Mouse (Mus musculus): ENCODE measurements around the gene Emx1. TPM values are rescaled to one million over a fixed set of nuclear protein-coding genes. Genes with fewer than 3 reads are reported as not detected.
A peak's percentile ranks its signal among the peaks of the same experiment; 100 is the strongest.

Emx1 gene
- polyA plus RNA-seq, 1 experiment from 2014 or later, result 0.88 TPM

- 78% methylated on average over 2 of the region's 2 CpGs for WGBS
Observed at GRCm38 (mm10) chr6:85180036-85180435, 7.2 kb upstream of the Emx1 start.

GRCm38 (mm10) chr6:85183951-85184350, 3.3 kb upstream of the Emx1 start:
- WGBS, result 54% methylated on average over 3 of the region's 3 CpGs
- Histone ChIP-seq H3K4me3 (ENCODE audit: low read depth, low read length) (no peak overlapping the region), H3K36me3 (replicated peaks; ENCODE audit: control insufficient read depth, insufficient read depth, low read depth, low read length) (no peaks in the 10 kb centered on the region), H3K27ac (replicated peaks; ENCODE audit: low read depth, low read length) (no peak overlapping the region), H3K9me3 (replicated peaks; ENCODE audit: control insufficient read depth, low read length) (no peaks in the 10 kb centered on the region), H3K4me2 (ENCODE audit: low read depth, low read length) (no peak overlapping the region), H3K27me3 (ENCODE audit: control insufficient read depth, insufficient read depth, low read length) (peaks cover 39% of the 10 kb centered on the region), H3K9ac (replicated peaks; ENCODE audit: low read length) (no peak overlapping the region), H3K4me1 (ENCODE audit: control insufficient read depth, insufficient read depth, low read length) (peaks cover 10% of the 10 kb centered on the region; the same call in 1 of the 2 replicates)
- DNase-seq (ENCODE audit: low spot score) (no peak), ATAC-seq (replicated peaks; ENCODE audit: insufficient number of reproducible peaks, low FRiP score, low TSS enrichment, low read depth) (no peak)

More at GRCm38 (mm10) chr6:85180036-85180435, 7.2 kb upstream of the Emx1 start:
- Histone ChIP-seq H3K4me1 (ENCODE audit: control insufficient read depth, insufficient read depth, low read length) (no peaks in the 10 kb centered on the region), H3K4me3 (ENCODE audit: low read depth, low read length) (no peak overlapping the region), H3K27me3 (ENCODE audit: control insufficient read depth, insufficient read depth, low read length) (peaks cover 5% of the 10 kb centered on the region; the same call in 1 of the 2 replicates), H3K9me3 (replicated peaks; ENCODE audit: control insufficient read depth, low read length) (no peaks in the 10 kb centered on the region), H3K9ac (replicated peaks; ENCODE audit: low read length) (no peak overlapping the region), H3K4me2 (ENCODE audit: low read depth, low read length) (no peak overlapping the region), H3K27ac (replicated peaks; ENCODE audit: low read depth, low read length) (no peak overlapping the region), H3K36me3 (replicated peaks; ENCODE audit: control insufficient read depth, insufficient read depth, low read depth, low read length) (no peaks in the 10 kb centered on the region)
- ATAC-seq (replicated peaks; ENCODE audit: insufficient number of reproducible peaks, low FRiP score, low TSS enrichment, low read depth) (no peak), DNase-seq (ENCODE audit: low spot score) (no peak)

- Histone ChIP-seq H3K4me2 (ENCODE audit: low read depth, low read length) (peak overlapping the region; percentile 38; the same call in 1 of the 2 replicates), H3K4me3 (ENCODE audit: low read depth, low read length) (no peak overlapping the region), H3K9me3 (replicated peaks; ENCODE audit: control insufficient read depth, low read length) (no peaks in the 10 kb centered on the region), H3K9ac (replicated peaks; ENCODE audit: low read length) (no peak overlapping the region), H3K36me3 (replicated peaks; ENCODE audit: control insufficient read depth, insufficient read depth, low read depth, low read length) (no peaks in the 10 kb centered on the region), H3K4me1 (ENCODE audit: control insufficient read depth, insufficient read depth, low read length) (peaks cover 10% of the 10 kb centered on the region; the same call in 1 of the 2 replicates), H3K27me3 (ENCODE audit: control insufficient read depth, insufficient read depth, low read length) (peaks cover 54% of the 10 kb centered on the region), H3K27ac (replicated peaks; ENCODE audit: low read depth, low read length) (no peak overlapping the region)
- WGBS, result 1% methylated on average over 33 of the region's 33 CpGs
- ATAC-seq (replicated peaks; ENCODE audit: insufficient number of reproducible peaks, low FRiP score, low TSS enrichment, low read depth) (no peak), DNase-seq (ENCODE audit: low spot score) (peak; percentile 43)
Observed at GRCm38 (mm10) chr6:85186033-85186743, 1.1 kb upstream of the Emx1 start.

- Histone ChIP-seq H3K4me3 (ENCODE audit: low read depth, low read length) (no peak overlapping the region), H3K27me3 (ENCODE audit: control insufficient read depth, insufficient read depth, low read length) (peaks cover 59% of the 10 kb centered on the region), H3K9ac (replicated peaks; ENCODE audit: low read length) (no peak overlapping the region), H3K4me1 (ENCODE audit: control insufficient read depth, insufficient read depth, low read length) (peaks cover 10% of the 10 kb centered on the region; the same call in 1 of the 2 replicates), H3K27ac (replicated peaks; ENCODE audit: low read depth, low read length) (no peak overlapping the region), H3K36me3 (replicated peaks; ENCODE audit: control insufficient read depth, insufficient read depth, low read depth, low read length) (no peaks in the 10 kb centered on the region), H3K4me2 (ENCODE audit: low read depth, low read length) (no peak overlapping the region; the same call in 1 of the 2 replicates), H3K9me3 (replicated peaks; ENCODE audit: control insufficient read depth, low read length) (no peaks in the 10 kb centered on the region)
- DNase-seq (ENCODE audit: low spot score) (no peak), ATAC-seq (replicated peaks; ENCODE audit: insufficient number of reproducible peaks, low FRiP score, low TSS enrichment, low read depth) (no peak)
- under 1% methylated on average over 15 of the region's 15 CpGs for WGBS
Observed at GRCm38 (mm10) chr6:85186744-85187059, 536 bp upstream of the Emx1 start.

- peaks cover 10% of the 10 kb centered on the region; the same call in 1 of the 2 replicates for H3K4me1 ChIP-seq (ENCODE audit: control insufficient read depth, insufficient read depth, low read length)
- no peaks in the 10 kb centered on the region for H3K36me3 ChIP-seq (replicated peaks; ENCODE audit: control insufficient read depth, insufficient read depth, low read depth, low read length)
- H3K27ac ChIP-seq (replicated peaks; ENCODE audit: low read depth, low read length), result no peak overlapping the region
- no peak overlapping the region for H3K9ac ChIP-seq (replicated peaks; ENCODE audit: low read length)
- no peaks in the 10 kb centered on the region for H3K9me3 ChIP-seq (replicated peaks; ENCODE audit: control insufficient read depth, low read length)
- WGBS, result under 1% methylated on average over 39 of the region's 39 CpGs
- H3K4me2 ChIP-seq (ENCODE audit: low read depth, low read length), result peak overlapping the region; percentile 72
- ATAC-seq (replicated peaks; ENCODE audit: insufficient number of reproducible peaks, low FRiP score, low TSS enrichment, low read depth) (no peak), DNase-seq (ENCODE audit: low spot score) (no peak)
- H3K27me3 ChIP-seq (ENCODE audit: control insufficient read depth, insufficient read depth, low read length), result peaks cover 76% of the 10 kb centered on the region
- peak overlapping the region; percentile 40 for H3K4me3 ChIP-seq (ENCODE audit: low read depth, low read length)
Observed at GRCm38 (mm10) chr6:85188256-85189110, 1.2 kb downstream of the Emx1 start.

GRCm38 (mm10) chr6:85189361-85189760, 2.1 kb downstream of the Emx1 start:
- peaks cover 10% of the 10 kb centered on the region; the same call in 1 of the 2 replicates for H3K4me1 ChIP-seq (ENCODE audit: control insufficient read depth, insufficient read depth, low read length)
- no peaks in the 10 kb centered on the region for H3K36me3 ChIP-seq (replicated peaks; ENCODE audit: control insufficient read depth, insufficient read depth, low read depth, low read length)
- H3K4me2 ChIP-seq (ENCODE audit: low read depth, low read length), result no peak overlapping the region
- H3K9ac ChIP-seq (replicated peaks; ENCODE audit: low read length), result no peak overlapping the region
- no peak overlapping the region for H3K27ac ChIP-seq (replicated peaks; ENCODE audit: low read depth, low read length)
- DNase-seq (ENCODE audit: low spot score) (peak; percentile 35), ATAC-seq (replicated peaks; ENCODE audit: insufficient number of reproducible peaks, low FRiP score, low TSS enrichment, low read depth) (no peak)
- no peak overlapping the region for H3K4me3 ChIP-seq (ENCODE audit: low read depth, low read length)
- no peaks in the 10 kb centered on the region for H3K9me3 ChIP-seq (replicated peaks; ENCODE audit: control insufficient read depth, low read length)
- H3K27me3 ChIP-seq (ENCODE audit: control insufficient read depth, insufficient read depth, low read length), result peaks cover 83% of the 10 kb centered on the region
- 4% methylated on average over 14 of the region's 14 CpGs for WGBS

- Histone ChIP-seq H3K4me1 (ENCODE audit: control insufficient read depth, insufficient read depth, low read length) (peaks cover 10% of the 10 kb centered on the region; the same call in 1 of the 2 replicates), H3K9me3 (replicated peaks; ENCODE audit: control insufficient read depth, low read length) (no peaks in the 10 kb centered on the region), H3K27me3 (ENCODE audit: control insufficient read depth, insufficient read depth, low read length) (peaks cover 84% of the 10 kb centered on the region), H3K9ac (replicated peaks; ENCODE audit: low read length) (peak overlapping the region; percentile 32), H3K4me3 (ENCODE audit: low read depth, low read length) (peak overlapping the region; percentile 15), H3K36me3 (replicated peaks; ENCODE audit: control insufficient read depth, insufficient read depth, low read depth, low read length) (no peaks in the 10 kb centered on the region), H3K27ac (replicated peaks; ENCODE audit: low read depth, low read length) (no peak overlapping the region), H3K4me2 (ENCODE audit: low read depth, low read length) (peak overlapping the region; percentile 50)
- peak; percentile 55 for DNase-seq (ENCODE audit: low spot score)
- WGBS, result under 1% methylated on average over 52 of the region's 52 CpGs
- ATAC-seq (replicated peaks; ENCODE audit: insufficient number of reproducible peaks, low FRiP score, low TSS enrichment, low read depth), result no peak
Observed at GRCm38 (mm10) chr6:85189911-85190591, 2.8 kb downstream of the Emx1 start.

All from embryonic facial prominence, embryonic 11.5 days (tissue).